Mouse (Mus musculus) C2C12 (cell line): ENCODE measurements around the gene Hoxa7. TPM values are rescaled to one million over a fixed set of nuclear protein-coding genes. Genes with fewer than 3 reads are reported as not detected.

Experiments
- H3K27me3 ChIP-seq: one replicate; pipeline ENCODE4 v1.6.1; 2011; ENCODE audit not compliant: control insufficient read depth, insufficient read depth, insufficient read length
- H3K36me3 ChIP-seq: one replicate; pipeline ENCODE4 v1.6.1; 2011; ENCODE audit not compliant: control insufficient read depth, insufficient read depth
- H3K4me3 ChIP-seq: one replicate; pipeline ENCODE4 v1.5.1; 2011; ENCODE audit warnings: mild to moderate bottlenecking, control low read depth; ENCODE audit not compliant: poor library complexity, insufficient read depth, severe bottlenecking
- H3K79me2 ChIP-seq: one replicate; pipeline ENCODE4 v1.6.1; 2011; ENCODE audit not compliant: control insufficient read depth, insufficient read depth
- H3K79me3 ChIP-seq: one replicate; pipeline ENCODE4 v1.6.1; 2011; ENCODE audit warnings: low read depth, control low read depth
- H3ac ChIP-seq: one replicate; pipeline ENCODE3; 2011; ENCODE audit warnings: low read depth; ENCODE audit not compliant: control insufficient read depth, insufficient read length
- CEBPB ChIP-seq: IDR thresholded peaks from one replicate; pipeline ENCODE4 v1.6.1; 2011; ENCODE audit warnings: low read depth, mild to moderate bottlenecking, control low read depth, moderate library complexity
- CTCF ChIP-seq: IDR thresholded peaks from one replicate; pipeline ENCODE4 v1.5.1; 2011; ENCODE audit not compliant: control insufficient read depth, insufficient read depth, insufficient read length
- FOSL1 ChIP-seq: IDR thresholded peaks from one replicate; pipeline ENCODE4 v1.8.0; 2011; ENCODE audit warnings: mild to moderate bottlenecking, low read length; ENCODE audit not compliant: poor library complexity, insufficient read depth, severe bottlenecking
- MAX ChIP-seq: IDR thresholded peaks from one replicate; pipeline ENCODE4 v1.6.1; 2011; ENCODE audit warnings: mild to moderate bottlenecking, control low read depth
- MYOD1 ChIP-seq: IDR thresholded peaks from one replicate; pipeline ENCODE4 v1.6.1; 2011; ENCODE audit warnings: low read depth; ENCODE audit not compliant: control insufficient read depth, insufficient read length
- MYOG ChIP-seq: IDR thresholded peaks from one replicate; pipeline ENCODE4 v1.6.1; 2011; ENCODE audit not compliant: control insufficient read depth, insufficient read length; ENCODE audit errors: extremely low read depth
- USF1 ChIP-seq: IDR thresholded peaks from one replicate; pipeline ENCODE4 v1.6.1; 2011; ENCODE audit warnings: low read depth, mild to moderate bottlenecking, control low read depth, moderate library complexity
- polyA plus RNA-seq: library from polyadenylated mRNA; unstranded; fragments of >200 nt; fragmentation: generic; extraction: Trizol; gene quantifications from one replicate; pipeline ENCODE4 v1.2.1, GENCODE M21; 2012; ENCODE audit warnings: missing spikeins

Hoxa7 gene
- polyA plus RNA-seq, 1 experiment, result 7.5 TPM

DNA sequence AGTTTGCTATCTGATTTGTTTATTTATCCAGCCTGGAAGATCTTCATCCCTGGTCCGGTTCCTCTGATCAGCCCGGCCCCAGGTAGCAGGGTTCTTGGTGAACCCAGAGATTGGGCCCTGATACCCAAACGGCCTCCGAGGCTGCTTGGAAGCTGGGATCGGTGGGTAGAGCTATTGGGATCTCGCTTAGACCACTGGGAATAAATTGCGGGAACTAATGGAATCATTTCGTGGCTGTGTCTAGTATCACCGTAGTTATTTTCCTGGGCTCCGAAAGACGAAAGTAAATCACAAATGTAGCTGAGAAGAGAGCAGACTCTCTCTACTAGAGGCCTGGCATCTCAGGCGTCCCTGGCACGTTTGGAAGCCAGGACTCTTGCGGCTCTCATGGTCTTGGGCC lies 16.4 kb downstream of the Hoxa7 start:
- H3K27me3 ChIP-seq, result no peaks in the 10 kb centered on the region
- no peak for TF ChIP-seq FOSL1
- no peak for TF ChIP-seq USF1
- no peak for TF ChIP-seq MAX
- TF ChIP-seq CTCF, result no peak
- TF ChIP-seq MYOG, result no peak
- no peak for TF ChIP-seq MYOD1
- no peak for TF ChIP-seq CEBPB
- H3K4me3 ChIP-seq, result no peak overlapping the region

DNA sequence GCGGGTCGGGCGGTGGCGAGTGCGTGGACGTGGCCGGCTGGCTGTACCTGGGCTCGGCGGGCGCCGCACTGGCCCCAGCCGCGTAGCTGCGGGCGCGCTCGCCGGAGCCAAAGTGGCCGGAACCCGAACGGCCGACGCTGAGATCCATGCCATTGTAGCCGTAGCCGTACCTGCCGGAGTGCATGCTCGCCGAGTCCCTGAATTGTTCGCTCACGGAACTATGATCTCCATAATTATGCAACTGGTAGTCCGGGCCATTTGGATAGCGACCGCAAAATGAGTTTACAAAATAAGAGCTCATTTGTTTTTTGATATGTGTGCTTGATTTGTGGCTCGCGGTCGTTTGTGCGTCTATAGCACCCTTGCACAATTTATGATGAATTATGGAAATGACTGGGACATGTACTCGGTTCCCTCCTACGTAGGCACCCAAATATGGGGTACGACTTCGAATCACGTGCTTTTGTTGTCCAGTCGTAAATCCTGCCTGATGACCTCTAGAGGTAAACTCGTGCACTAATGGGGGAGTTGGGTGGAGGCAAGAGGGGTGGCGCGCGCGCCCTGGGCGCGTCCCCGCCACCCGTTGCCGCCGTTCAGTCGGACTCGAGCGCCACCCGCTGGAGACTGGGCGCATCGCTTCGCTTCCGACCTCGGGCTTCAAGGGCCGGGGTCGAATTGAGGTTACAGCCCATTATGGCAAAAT lies 17.5 kb downstream of the Hoxa7 start, which contains the start of gene Hoxa5:
Gene Hoxa5 (minus strand): TSS at position 538 of the 703 bp plus-strand sequence.
- peaks cover 46% of the 10 kb centered on the region for H3K36me3 ChIP-seq
- H3K79me2 ChIP-seq, result peaks cover 24% of the 10 kb centered on the region
- TF ChIP-seq CEBPB, result no peak
- no peak for TF ChIP-seq USF1
- TF ChIP-seq MYOG, result no peak
- no peaks in the 10 kb centered on the region for H3K27me3 ChIP-seq
- H3ac ChIP-seq, result no peak within 1 kb of the TSS
- H3K4me3 ChIP-seq, result no peak within 1 kb of the TSS
- H3K79me3 ChIP-seq, result peaks cover 6% of the 10 kb centered on the region

More for the DNA sequence above, 16.4 kb downstream of the Hoxa7 start:
- H3ac ChIP-seq, result no peak overlapping the region
- H3K36me3 ChIP-seq, result peaks cover 41% of the 10 kb centered on the region
- H3K79me2 ChIP-seq, result peaks cover 34% of the 10 kb centered on the region
- peaks cover 16% of the 10 kb centered on the region for H3K79me3 ChIP-seq

DNA sequence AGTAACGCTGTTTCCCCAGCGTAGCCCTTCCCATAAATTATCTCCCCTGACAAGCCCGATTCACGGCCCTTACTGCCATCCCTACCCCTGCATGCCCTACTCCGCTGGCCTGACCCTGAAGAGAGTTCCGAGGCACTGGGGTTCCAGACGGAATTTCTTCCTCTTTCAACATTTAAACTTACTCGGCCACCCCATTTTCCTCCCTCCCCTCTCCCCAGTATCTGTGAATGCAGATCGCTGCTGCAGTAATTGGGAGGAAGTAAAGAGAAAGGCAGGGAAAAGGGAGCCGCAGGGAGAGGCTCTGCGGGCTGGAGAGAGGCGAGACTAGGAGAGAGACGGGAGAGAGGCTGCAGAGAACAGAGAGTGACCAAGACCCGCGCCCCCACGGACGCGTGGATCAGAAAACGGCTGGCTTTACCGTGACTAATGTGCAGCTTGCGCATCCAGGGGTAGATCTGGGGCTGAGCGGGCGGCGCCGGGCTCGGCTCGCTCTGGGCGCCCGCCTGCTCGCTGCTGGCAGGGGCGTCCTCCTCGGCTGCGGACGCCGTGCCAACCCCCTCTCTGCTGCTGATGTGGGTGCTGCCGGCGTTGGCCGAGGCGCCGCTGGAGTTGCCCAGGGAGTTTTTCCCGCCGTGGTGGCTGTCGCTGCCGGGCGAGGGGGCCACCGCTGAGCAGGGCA lies 18.1 kb downstream of the Hoxa7 start:
- Histone ChIP-seq H3K4me3 (no peak overlapping the region), H3K79me3 (peaks cover 2% of the 10 kb centered on the region), H3K79me2 (peaks cover 17% of the 10 kb centered on the region), H3K36me3 (peaks cover 46% of the 10 kb centered on the region), H3ac (no peak overlapping the region), H3K27me3 (no peaks in the 10 kb centered on the region)
- no peak for TF ChIP-seq MYOG
- no peak for TF ChIP-seq CEBPB
- no peak for TF ChIP-seq USF1
- TF ChIP-seq MAX, result no peak
- no peak for TF ChIP-seq CTCF
- no peak for TF ChIP-seq MYOD1
- no peak for TF ChIP-seq FOSL1

DNA sequence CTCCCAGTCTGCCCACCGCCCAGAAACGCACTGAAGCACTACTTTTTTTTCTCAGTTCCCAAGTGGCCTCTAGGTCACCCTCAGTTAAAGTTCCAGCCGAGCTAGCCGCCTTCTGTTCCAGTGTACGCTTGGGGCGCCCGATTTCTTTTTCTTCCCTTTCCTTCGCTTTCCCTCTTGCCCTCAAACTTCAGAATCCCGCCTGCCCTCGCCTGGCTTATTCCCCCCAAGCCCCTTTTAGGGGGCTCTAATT lies 18.6 kb downstream of the Hoxa7 start:
- Histone ChIP-seq H3K4me3 (no peak overlapping the region), H3ac (no peak overlapping the region), H3K27me3 (no peaks in the 10 kb centered on the region), H3K79me2 (peaks cover 12% of the 10 kb centered on the region), H3K36me3 (peaks cover 46% of the 10 kb centered on the region), H3K79me3 (peaks cover 2% of the 10 kb centered on the region)
- no peak for TF ChIP-seq MYOG
- no peak for TF ChIP-seq FOSL1
- TF ChIP-seq CTCF, result no peak
- TF ChIP-seq MYOD1, result no peak
- TF ChIP-seq USF1, result no peak
- no peak for TF ChIP-seq MAX
- no peak for TF ChIP-seq CEBPB

DNA sequence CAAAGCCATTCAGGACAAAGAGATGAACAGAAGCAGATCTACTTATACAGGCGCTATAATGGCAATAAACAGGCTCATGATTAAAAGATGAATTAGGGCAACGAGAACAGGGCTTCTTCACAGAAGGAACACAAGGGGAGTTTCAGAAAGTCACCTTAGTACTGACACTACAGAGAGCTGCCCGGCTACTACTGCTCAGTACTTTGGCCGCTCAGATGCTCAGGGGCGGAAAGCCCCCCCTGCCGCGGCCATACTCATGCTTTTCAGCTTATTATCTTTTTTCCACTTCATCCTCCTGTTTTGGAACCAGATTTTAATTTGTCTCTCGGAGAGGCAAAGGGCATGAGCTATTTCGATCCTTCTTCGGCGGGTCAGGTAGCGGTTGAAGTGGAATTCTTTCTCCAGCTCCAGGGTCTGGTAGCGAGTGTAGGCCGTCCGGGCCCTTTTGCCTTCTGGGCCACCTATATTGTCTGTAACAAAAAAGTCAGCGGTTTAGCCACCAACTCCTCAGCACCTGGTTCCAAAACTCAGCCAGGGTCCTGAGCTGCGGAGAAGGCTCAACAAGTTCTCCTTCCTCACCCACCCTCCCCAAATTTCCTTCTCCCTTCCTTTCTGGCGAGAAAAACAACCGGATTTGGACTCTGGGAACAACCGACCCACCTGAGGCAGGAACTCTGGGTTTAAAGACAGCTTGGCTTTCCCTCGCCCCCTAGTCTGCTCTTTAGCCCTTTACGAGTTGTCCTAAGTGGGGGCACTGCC lies 19.1 kb downstream of the Hoxa7 start:
- TF ChIP-seq CTCF (no peak), CEBPB (no peak), MYOD1 (no peak), USF1 (no peak), MAX (no peak), FOSL1 (no peak), MYOG (no peak)
- H3K36me3 ChIP-seq, result peaks cover 46% of the 10 kb centered on the region
- no peaks in the 10 kb centered on the region for H3K27me3 ChIP-seq
- H3ac ChIP-seq, result no peak overlapping the region
- no peak overlapping the region for H3K4me3 ChIP-seq
- H3K79me3 ChIP-seq, result no peaks in the 10 kb centered on the region
- peaks cover 7% of the 10 kb centered on the region for H3K79me2 ChIP-seq
